Mouse (Mus musculus): Measurements from ENCODE around the gene Syne4.

Syne4 gene

DNA sequence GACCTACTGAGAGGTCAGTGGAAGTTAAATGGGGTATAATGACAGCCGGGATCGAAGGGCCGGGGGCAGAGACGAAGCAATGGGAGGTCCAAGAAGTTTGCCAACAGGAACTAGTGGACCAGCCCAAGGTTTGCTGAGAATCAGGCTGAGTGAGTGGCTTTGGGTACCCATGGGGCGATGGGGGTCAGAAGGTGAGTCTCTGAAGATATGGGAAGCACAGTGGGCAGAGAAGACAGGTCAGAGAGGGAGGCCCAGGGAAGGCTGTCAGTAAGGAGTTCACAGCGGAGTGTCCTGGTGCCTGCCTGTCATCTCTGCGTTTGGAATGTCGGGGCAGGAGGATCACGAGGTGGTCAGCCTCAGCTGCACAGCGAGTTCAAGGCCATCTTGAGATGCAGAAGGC lies 13.8 kb downstream of the Syne4 start:
- DNase-seq (ENCODE audit: low read depth, low spot score), result no peak

DNA sequence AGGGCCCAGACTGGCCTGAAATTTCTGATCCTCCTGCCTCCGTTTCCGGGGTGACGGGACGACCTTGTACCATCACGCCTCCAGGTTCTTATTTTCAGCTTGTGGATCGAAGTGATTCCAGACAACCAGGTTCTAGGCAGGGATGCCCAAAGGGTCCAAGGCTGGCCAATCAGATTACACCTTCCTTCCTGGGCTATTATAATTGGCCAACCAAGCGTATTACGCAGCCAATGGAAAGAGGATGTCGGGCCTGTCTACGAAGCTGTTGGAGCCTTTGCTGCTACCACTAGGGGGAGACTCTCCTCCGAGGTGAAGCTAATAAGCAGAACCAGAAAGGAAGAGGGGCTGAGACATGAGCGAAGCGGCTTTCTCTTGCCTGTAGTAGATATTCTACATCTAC lies 17.3 kb downstream of the Syne4 start:
- DNase-seq (ENCODE audit: low read depth, low spot score), result peak; percentile 93

DNA sequence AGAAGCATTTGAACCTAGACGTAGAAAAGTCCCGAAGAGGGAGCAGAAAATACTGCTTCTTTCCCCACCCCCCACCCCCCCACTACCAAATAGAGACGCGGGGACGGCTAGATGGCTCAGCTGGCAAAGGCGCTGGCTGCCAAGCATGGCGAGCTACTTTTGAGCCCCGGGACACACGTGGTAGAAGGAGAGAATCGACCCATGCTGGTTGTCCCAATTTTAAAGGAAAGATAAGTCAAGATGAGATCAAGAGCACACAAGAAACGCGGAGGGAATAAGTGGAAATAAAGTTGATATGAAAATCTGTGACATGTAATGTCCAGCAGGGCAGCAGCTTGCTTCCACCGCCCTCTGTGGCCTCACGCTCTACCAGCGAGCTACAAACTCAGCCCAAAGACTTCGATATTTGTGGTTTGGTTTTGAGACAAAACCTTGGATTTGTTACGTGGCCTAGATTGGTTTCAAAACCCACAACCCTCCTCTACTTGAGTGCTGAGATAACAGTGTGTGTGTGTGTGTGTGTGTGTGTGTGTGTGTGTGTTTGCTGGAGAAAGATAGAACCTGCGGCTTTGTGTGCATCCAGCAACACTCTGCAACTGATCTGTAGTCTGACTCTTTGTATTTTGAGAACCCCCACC lies 18.1 kb downstream of the Syne4 start:
- no peak for DNase-seq (ENCODE audit: low read depth, low spot score)

DNA sequence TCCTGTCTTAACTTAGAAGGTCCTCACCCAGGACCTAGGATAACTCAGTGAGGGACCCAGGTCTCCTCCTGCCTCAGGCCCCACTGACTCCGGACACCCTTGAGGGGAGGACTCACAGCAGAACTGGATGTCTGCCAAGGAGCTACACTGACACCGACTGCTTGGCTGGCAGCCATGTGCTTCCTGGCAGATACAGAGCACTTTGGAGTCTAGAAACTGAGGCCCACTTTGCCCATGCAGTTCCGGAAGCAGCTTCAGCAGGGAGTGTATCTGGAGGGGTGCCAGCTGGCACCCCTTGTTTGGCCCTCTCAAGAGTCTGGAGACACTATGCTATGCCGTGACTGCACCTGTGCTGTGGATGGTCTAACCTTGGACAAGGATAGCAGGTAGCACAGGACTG lies 18.8 kb downstream of the Syne4 start:
- no peak for DNase-seq (ENCODE audit: low read depth, low spot score)

DNA sequence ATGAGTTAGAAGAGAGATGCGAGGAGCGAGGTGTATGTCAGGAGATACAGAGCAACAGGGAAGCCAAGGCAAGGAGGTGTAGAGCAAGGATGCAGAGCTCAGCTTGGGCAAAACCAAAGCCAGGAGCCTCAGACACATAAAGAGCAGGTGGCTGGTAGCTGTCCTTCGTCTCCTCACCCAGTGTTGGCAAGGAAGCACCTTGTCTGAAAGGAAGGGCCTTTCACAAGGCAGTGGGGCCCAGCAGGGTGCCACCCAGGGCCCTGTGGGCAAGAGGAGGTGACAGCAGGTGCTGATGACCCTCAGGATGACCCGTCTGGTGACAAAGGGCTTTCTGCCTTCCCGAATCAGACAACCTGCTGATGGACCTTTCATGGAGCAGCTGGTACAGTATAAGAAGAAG lies 20.0 kb downstream of the Syne4 start:
- no peak for DNase-seq (ENCODE audit: low read depth, low spot score)

DNA sequence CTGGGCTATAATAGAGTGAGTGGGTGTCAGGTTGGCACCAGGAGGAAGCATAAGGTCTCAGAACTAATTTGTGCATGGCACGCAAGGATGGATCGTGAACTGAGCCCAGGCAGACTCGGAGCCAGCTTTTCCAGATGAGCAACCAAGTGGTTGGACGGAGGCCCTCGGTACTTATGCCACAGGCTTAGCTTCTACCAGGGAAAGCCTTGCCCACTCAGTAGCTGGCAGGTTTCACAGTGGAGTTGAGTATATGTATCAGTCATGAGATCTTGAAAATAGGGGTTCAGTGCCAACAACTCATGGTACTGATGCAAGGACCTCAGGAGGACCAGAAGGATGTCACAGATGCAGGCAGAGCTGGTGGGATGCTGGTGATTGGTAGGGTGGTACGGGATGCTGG lies 21.1 kb downstream of the Syne4 start:
- no peak for DNase-seq (ENCODE audit: low read depth, low spot score)

DNA sequence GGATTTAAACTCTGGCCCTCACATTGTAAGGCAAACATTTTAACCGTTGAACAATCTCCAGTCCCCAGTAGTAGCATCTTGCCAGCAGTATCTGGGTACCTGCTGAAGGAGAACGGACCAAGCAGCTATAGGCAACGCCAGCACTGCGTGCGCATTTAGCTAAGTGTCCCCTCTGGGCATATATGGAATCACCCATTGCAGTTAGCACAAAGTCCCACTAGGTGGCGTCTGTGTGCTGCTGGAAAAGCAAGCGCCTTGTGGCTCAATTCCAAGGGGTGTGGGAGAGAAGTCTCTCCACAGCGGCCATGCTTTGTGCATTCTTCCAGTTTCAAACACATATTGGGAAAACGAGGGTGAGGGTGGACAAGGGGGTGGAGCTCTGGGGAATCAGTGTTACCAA lies 21.8 kb downstream of the Syne4 start:
- DNase-seq (ENCODE audit: low read depth, low spot score), result peak; percentile 75

DNA sequence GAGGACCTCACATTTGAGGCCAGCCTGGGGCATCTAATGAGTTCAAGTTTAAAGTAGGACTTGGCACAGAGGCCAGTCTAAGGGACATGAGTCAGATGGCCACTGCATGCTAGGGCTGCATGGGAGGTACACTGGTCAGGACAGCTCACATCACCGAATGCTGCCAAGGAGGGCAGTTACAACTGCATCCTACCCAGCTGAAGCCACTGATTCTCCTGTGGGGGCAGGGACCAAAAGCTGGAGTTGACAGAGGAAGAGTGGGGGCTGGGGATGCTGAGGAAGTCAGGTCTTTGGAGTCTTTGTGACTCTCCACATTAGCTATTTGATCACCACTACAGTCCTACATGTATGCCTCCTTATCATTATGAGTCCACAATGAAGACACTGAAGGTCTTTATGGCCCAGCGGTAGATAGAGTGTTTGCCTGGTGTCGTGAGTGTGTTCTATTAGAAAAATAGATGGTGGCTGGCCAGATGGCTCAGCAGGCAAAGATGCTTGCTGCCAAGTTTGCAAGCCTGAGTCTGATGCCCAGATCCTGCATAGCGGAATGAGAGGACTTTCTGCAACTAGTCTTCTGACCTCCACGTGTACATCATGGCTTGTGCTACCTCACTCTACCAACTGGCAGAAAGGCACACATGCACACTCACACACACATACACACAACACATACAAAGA lies 25.0 kb downstream of the Syne4 start:
- no peak for DNase-seq (ENCODE audit: low read depth, low spot score)

DNA sequence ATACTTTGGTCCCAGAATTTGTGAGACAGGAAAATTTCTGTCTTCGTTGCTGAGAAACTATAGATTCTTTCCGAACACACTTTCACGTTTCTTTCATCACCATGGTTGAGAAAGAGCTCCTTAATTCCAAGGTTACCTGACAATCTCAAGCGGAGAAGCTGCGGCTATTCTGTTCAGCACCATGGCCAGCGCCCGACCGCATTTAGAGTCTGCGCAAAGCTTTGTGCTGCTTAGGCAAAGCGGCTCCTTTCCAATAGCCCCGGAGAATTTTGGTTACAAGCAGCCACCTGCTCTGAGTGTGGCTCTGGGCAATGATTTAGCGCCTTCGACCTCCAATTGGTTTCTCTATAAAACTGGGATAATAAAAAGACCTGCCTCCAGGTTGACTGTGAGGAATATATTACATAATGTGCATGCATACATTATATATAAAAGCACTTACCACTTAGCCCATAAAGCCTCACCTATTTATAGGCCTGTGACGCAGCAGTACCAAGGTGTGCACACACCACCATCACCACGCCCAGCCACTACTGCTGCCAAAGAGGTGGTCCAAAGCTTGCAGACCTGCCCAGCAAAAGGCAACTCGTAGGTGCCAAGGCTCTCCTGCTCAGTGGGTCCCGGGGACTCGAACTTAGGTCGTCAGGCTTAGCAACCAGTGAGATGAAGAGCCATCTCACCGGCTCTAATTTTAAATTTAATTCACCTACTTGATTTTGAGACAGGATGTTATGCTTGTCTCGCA lies 32.2 kb downstream of the Syne4 start:
- DNase-seq (ENCODE audit: low read depth, low spot score), result peak; percentile 47

DNA sequence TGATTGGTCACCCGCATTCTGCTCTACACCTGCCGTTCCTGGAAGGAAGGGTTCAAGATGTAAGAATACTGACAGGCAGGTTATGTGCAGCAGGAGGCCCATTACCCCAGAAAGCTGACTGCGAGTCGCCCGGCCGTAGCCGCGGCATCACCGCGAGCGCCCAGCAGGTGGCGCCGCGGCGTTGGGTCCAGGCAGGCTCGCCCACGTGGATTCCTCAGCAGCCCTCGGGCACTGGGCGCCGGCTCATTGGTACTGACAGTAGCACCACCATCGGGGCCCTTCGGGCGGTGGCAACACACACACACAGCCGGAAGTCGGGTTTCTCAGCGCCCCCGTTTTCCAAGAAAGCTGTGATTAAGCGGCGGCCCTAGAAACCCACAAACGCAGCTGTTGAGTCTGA lies 33.2 kb downstream of the Syne4 start:
- peak; percentile 73 for DNase-seq (ENCODE audit: low read depth, low spot score)

DNA sequence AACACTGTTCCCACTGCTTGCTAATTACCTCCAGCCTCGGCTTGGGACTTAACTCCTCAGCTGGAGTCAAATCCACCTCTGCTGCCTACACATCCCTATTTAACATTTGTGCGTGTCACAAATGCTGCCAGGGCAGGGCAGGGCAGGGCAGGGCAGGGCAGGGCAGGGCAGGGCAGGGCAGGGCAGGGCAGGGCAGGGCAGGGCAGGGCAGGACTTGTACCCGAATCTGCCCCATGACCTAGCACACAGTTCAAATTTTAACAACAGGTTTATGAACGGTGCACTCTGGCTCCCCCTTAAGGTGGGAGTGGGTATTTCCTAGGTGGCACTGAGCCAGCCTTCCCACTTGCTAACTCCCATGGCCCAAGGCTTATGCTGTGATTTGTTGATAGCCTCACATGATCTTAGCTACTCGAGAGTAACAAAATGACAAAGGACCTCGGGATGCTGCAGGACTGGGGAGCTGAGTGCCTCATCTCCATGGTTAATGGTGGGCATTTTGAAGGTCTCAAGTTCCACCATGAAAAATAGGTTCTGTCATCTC lies 38.7 kb downstream of the Syne4 start:
- peak; percentile 70 for DNase-seq (ENCODE audit: low read depth, low spot score)

DNA sequence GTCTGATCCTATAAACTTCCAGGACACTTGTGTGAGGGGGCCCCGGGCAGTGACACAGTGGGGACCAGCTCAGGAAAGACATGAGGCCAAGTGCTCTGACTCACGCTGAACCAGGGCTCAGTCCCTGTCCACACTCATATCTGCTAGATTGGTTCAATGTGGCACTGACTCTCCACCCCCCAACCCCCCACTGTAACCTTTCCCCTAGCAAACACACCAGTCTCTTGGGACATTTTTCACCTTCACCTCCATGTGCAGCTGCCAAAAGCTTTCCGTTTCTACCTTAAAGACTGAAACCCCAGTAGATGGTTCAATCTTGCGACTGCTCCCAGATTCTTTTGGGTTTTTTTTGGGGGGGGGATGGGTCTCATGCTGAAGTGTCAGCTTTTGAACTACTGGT lies 39.5 kb downstream of the Syne4 start:
- DNase-seq (ENCODE audit: low read depth, low spot score), result no peak

DNA sequence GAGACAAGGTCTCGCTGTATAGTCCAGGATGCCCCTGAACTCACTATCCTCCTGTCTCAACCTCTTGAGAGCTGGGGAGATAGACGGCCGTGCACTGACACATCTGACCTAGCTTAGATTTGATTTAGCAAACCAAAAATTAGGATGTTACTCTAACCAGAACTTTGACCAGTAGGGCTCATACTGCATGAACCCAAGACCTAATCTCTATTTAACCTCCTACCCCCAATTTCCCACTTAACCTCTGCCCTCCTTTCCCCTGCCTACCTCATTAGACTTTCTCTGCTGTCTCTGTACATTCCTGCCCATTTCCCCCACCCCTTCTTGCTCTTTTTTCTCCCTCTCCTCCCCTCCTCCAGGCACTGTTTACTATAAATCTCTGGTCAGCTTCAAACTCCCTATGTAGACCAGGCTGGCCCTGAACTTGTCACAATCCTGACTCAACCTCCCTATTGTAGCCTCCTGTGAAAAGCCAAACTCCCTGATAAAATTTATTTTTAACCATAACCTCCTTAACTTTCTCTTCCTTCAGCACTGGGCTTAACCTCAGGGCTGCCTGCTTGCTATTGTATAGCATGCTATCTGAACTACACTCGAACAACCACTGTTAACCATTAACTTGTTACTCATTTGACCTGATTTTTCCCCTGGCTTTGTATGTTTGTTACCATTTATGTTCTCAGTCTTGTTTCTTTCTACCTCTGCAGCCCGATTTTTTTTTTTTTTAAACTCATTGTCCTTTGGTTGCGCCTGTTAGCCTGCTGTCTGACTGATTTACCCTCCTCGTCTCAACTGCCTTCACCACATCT lies 44.0 kb downstream of the Syne4 start:
- DNase-seq (ENCODE audit: low read depth, low spot score), result no peak

DNA sequence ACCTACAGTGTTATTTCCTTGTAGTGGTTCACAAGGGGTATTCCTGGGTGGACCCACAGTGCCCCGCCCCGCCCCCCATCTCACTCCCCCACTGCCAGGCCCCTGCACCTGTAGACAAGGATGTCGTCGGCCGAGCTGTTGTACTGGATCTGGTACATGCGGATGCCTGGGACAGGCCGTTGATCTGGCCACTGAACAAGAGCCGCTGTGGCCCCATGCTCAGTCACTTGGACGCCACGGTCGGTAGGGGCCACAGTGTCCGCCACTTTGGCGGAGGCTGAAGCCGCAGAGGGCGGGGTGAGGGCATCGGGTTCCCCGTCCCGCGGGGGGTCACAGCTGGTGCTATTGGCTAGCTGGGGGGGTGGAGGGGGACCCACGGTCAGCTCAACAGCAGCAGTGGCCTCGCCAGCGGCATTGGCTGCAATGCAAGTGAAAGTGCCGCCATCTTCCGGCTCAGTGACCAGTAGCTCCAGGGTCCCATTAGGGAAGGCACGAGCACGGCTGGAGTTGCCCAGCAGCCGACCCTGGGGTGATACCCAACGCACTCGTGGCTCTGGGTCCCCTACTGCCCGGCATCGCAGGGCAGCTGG lies 44.8 kb downstream of the Syne4 start:
- no peak for DNase-seq (ENCODE audit: low read depth, low spot score)

DNA sequence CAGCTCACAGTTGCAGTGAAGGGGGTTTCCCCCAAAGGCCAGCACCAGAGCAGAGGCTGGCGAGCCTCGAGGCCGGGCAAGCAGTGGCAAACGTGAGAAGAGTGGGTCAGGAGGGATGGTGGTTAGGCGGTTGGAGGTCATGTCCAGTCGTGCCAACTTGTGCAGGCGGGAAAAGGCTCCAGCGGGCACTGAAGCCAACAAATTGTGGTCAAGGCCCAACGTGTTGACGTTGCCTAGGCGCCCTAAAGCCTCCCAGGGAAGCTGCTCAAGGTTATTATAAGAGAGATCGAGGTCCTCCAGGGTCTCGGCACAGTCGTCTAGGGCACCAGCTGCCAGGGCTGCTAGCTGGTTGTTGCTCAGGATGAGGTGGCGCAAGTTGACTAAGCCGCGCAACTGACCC lies 45.4 kb downstream of the Syne4 start:
- DNase-seq (ENCODE audit: low read depth, low spot score), result no peak

DNA sequence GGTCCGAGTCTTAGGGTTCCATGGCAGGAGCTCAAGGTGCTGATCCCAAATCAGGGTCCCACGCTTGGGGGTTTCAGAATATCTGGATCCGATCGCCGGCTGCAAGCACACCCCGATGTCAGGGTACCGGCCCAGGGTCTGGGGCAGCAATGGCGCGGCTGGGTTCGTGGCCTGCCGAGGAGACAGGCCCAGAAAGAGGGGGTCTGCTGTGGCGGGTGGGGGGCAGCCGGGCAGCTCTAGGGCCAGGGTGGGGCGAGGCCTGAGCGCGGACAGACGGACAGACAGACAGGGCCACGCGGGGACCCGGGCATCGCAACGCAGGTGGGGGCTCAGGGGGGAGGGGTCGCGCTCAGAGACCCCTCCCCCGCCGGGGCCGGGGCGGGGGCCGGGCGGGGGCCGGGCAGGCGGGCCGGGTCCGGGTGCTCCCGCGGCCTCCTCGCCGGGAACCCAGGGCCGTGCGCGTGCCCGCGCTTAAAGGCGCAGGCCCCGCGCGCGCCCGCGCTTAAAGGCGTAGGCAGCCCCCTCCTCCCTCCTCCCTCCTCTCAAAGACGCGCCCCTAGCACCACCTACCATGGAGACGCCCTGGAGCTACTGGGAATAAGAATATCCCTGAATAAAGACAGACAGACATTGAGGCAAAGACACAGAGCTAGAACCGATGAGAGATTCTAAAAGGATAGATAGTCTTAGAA lies 48.2 kb downstream of the Syne4 start, which contains the start of gene Lrfn3:
TSS of gene Lrfn3 (minus strand) at position 121 of the 692 bp plus-strand sequence.
- no peak for DNase-seq (ENCODE audit: low read depth, low spot score)

DNA sequence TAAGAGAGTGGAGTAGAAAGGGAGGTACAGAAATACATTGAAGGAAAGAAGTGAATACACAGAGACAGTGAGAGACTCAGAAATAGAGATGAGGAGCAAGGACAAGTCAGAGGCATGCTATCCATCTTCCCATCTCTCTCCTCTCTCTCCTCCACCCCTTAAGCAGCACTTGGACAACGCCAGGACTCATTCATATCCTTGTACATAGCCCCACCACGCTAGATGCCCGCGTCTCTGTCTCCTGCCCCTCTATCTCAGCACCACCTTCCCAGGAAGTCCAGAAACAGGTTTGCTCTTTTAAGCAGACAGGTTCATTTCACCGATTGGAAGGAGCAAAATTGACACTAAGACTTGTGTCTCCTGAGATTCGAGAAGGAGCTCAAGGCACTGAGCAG lies 48.7 kb downstream of the Syne4 start:
- DNase-seq (ENCODE audit: low read depth, low spot score), result no peak

DNA sequence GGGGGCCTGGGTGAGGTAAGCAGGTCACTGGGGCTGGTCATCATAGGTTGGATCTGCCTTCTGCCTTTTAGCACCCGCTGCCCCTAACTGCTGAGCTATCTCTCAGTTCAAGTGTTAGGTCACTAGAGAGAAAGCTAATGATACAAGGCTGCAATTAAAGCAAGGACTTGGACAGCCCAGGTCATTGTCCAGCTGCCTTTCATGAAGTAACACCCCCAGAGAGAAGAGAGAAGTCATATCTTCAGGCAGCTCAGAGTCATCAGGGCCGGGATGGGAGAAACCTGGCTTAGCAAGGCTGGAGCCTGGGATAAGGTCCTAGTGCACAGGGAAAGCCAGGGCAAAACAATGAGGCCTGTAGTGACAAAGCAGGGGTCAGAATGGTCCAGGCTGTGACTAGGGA lies 52.9 kb downstream of the Syne4 start:
- no peak for DNase-seq (ENCODE audit: low read depth, low spot score)

Measured in A20 (cell line).